Mouse (Mus musculus): ENCODE measurements around the gene Clpsl2.

Clpsl2 gene

GRCm38 (mm10) chr17:28549111-28549510, at the start of gene Clpsl2:
TSS of gene Clpsl2 (plus strand) at chr17:28549411.
- no peak for DNase-seq

- DNase-seq: no peak
Measured at GRCm38 (mm10) chr17:28500465-28500864, 48.7 kb upstream of the Clpsl2 start.

GRCm38 (mm10) chr17:28502196-28502821, 46.9 kb upstream of the Clpsl2 start:
- DNase-seq: no peak

GRCm38 (mm10) chr17:28504182-28504581, 45.0 kb upstream of the Clpsl2 start:
- DNase-seq: no peak

GRCm38 (mm10) chr17:28505591-28505990, 43.6 kb upstream of the Clpsl2 start:
- DNase-seq: no peak

- DNase-seq: no peak
Measured at GRCm38 (mm10) chr17:28506895-28507294, 42.3 kb upstream of the Clpsl2 start.

- no peak for DNase-seq
Measured at GRCm38 (mm10) chr17:28507496-28507895, 41.7 kb upstream of the Clpsl2 start.

GRCm38 (mm10) chr17:28510445-28511342, 38.5 kb upstream of the Clpsl2 start:
- DNase-seq: no peak

- DNase-seq: no peak
Measured at GRCm38 (mm10) chr17:28511616-28512541, 37.3 kb upstream of the Clpsl2 start.

- no peak for DNase-seq
Measured at GRCm38 (mm10) chr17:28512696-28513095, 36.5 kb upstream of the Clpsl2 start.

GRCm38 (mm10) chr17:28513337-28513736, 35.9 kb upstream of the Clpsl2 start:
- DNase-seq: no peak

GRCm38 (mm10) chr17:28513844-28514243, 35.4 kb upstream of the Clpsl2 start:
- no peak for DNase-seq

- DNase-seq: no peak
Measured at GRCm38 (mm10) chr17:28514555-28514954, 34.7 kb upstream of the Clpsl2 start.

GRCm38 (mm10) chr17:28515431-28516341, 33.5 kb upstream of the Clpsl2 start:
- DNase-seq: no peak

GRCm38 (mm10) chr17:28516881-28517280, 32.3 kb upstream of the Clpsl2 start:
- no peak for DNase-seq

- DNase-seq: no peak
Measured at GRCm38 (mm10) chr17:28517441-28517955, 31.7 kb upstream of the Clpsl2 start, which contains the start of gene Fkbp5. TSS of gene Fkbp5 (minus strand) at chr17:28517527.

GRCm38 (mm10) chr17:28517956-28518614, 31.1 kb upstream of the Clpsl2 start:
- DNase-seq: peak; percentile 76

GRCm38 (mm10) chr17:28518615-28519071, 30.6 kb upstream of the Clpsl2 start:
- peak; percentile 10 for DNase-seq

GRCm38 (mm10) chr17:28519827-28520226, 29.4 kb upstream of the Clpsl2 start:
- no peak for DNase-seq

GRCm38 (mm10) chr17:28520561-28520960, 28.6 kb upstream of the Clpsl2 start:
- no peak for DNase-seq

All from cerebellum, adult 8-10 months (tissue).